Mouse (Mus musculus) midbrain, embryonic 16.5 days (tissue): ENCODE results near the gene Zmynd10. TPM values are rescaled to one million over a fixed set of nuclear protein-coding genes. Genes with fewer than 3 reads are reported as not detected.
A peak's percentile ranks its signal among the peaks of the same experiment; 100 is the strongest.

Experiments
- ATAC-seq: fragments of 200-750 bp; cut with Nextera tagmentation; 2 replicates; pipeline ENCODE4 v1.8.0; 2017; ENCODE audit warnings: moderate TSS enrichment
- H3K27ac ChIP-seq: fragments of 300-500 bp; sonication (generic); 2 replicates; pipeline ENCODE4 v1.5.1; 2014; ENCODE audit warnings: mild to moderate bottlenecking, low read length, mixed read lengths
- H3K27me3 ChIP-seq: fragments of 300-500 bp; sonication (generic); 2 replicates; pipeline ENCODE4 v1.6.1; 2014; ENCODE audit warnings: low read depth, low read length, mixed read lengths; ENCODE audit not compliant: control insufficient read depth, insufficient read depth
- H3K36me3 ChIP-seq: fragments of 300-500 bp; sonication (generic); 2 replicates; pipeline ENCODE4 v1.6.1; 2014; ENCODE audit warnings: mild to moderate bottlenecking, low read length, moderate library complexity, mixed read lengths; ENCODE audit not compliant: control insufficient read depth, insufficient read depth
- H3K4me1 ChIP-seq: fragments of 300-500 bp; sonication (generic); 2 replicates; pipeline ENCODE4 v1.6.1; 2014; ENCODE audit warnings: mild to moderate bottlenecking, low read length, mixed read lengths; ENCODE audit not compliant: control insufficient read depth, insufficient read depth
- H3K4me2 ChIP-seq: fragments of 300-500 bp; sonication (generic); 2 replicates; pipeline ENCODE4 v1.6.1; 2014; ENCODE audit warnings: mild to moderate bottlenecking, low read length, mixed read lengths
- H3K4me3 ChIP-seq: fragments of 300-500 bp; sonication (generic); 2 replicates; pipeline ENCODE4 v1.5.1; 2014; ENCODE audit warnings: low read depth, mild to moderate bottlenecking, low read length, moderate library complexity, mixed read lengths
- H3K9ac ChIP-seq: fragments of 300-500 bp; sonication (generic); 2 replicates; pipeline ENCODE4 v1.6.1; 2014; ENCODE audit warnings: low read depth, low read length, mixed read lengths
- H3K9me3 ChIP-seq: fragments of 300-500 bp; sonication (generic); replicated peaks from 2 replicates; pipeline ENCODE4 v1.6.1; 2014; ENCODE audit warnings: mild to moderate bottlenecking, low read length, mixed read lengths; ENCODE audit not compliant: control insufficient read depth, poor library complexity, severe bottlenecking
- WGBS: fragments of 180-500 bp; shearing (Covaris S2); extraction: QIAGEN DNeasy Blood & Tissue Kit; methylation state at CpG from one replicate; pipeline ENCODE4 v1.1.7; 2014; 5-methylcytosine and 5-hydroxymethylcytosine counted together
- polyA plus RNA-seq: library from polyadenylated mRNA; unstranded; fragments of >200 nt; fragmentation: Nextera tagmentation; extraction: Ambion mirVana; gene quantifications from 2 replicates; pipeline ENCODE4 v1.2.1, GENCODE M21; 2015

The Zmynd10 gene
- 3.5 and 6.1 TPM in 2 replicates for polyA plus RNA-seq

- WGBS: 3% methylated on average over 20 of the region's 20 CpGs
- Histone ChIP-seq H3K27ac (peak within 1 kb of the TSS; percentile 44), H3K9ac (peak within 1 kb of the TSS; percentile 37)
Measured at GRCm38 (mm10) chr9:107547026-107547425, at the start of gene Zmynd10. Gene Zmynd10 (plus strand): TSS chr9:107547298.

GRCm38 (mm10) chr9:107500708-107501286 is 46.3 kb upstream of the Zmynd10 start:
- WGBS: 87% methylated on average over 3 of the region's 3 CpGs
- no peak overlapping the region for H3K27ac ChIP-seq
- H3K4me1 ChIP-seq: peaks cover 11% of the 10 kb centered on the region
- no peaks in the 10 kb centered on the region for H3K27me3 ChIP-seq
- H3K36me3 ChIP-seq: 0 out of 2 replicates have a peak, but pooled peaks cover 4% of the 10 kb centered on the region
- no peak for ATAC-seq
- no peak overlapping the region for H3K9ac ChIP-seq
- H3K4me2 ChIP-seq: no peak overlapping the region
- no peaks in the 10 kb centered on the region for H3K9me3 ChIP-seq
- no peak overlapping the region for H3K4me3 ChIP-seq

More at GRCm38 (mm10) chr9:107547026-107547425, at the start of gene Zmynd10:
- Histone ChIP-seq H3K4me2 (peak within 1 kb of the TSS; percentile 56), H3K9me3 (no peaks in the 10 kb centered on the region), H3K4me1 (peaks cover 27% of the 10 kb centered on the region), H3K36me3 (peaks cover 15% of the 10 kb centered on the region; the same call in 1 of the 2 replicates), H3K27me3 (peaks cover 23% of the 10 kb centered on the region), H3K4me3 (peak within 1 kb of the TSS; percentile 10; the same call in 1 of the 2 replicates)
- ATAC-seq: peak; percentile 59; the same call in 1 of the 2 replicates

GRCm38 (mm10) chr9:107502131-107502846 is 44.8 kb upstream of the Zmynd10 start:
- no peaks in the 10 kb centered on the region for H3K27me3 ChIP-seq
- H3K4me3 ChIP-seq: no peak overlapping the region
- 0 out of 2 replicates have a peak, but pooled peaks cover 4% of the 10 kb centered on the region for H3K36me3 ChIP-seq
- 86% methylated on average over 12 of the region's 12 CpGs for WGBS
- H3K9ac ChIP-seq: no peak overlapping the region
- H3K9me3 ChIP-seq: no peaks in the 10 kb centered on the region
- H3K4me2 ChIP-seq: no peak overlapping the region
- peaks cover 15% of the 10 kb centered on the region for H3K4me1 ChIP-seq
- ATAC-seq: no peak
- H3K27ac ChIP-seq: no peak overlapping the region

- 52% methylated on average over 19 of the region's 19 CpGs for WGBS
- Histone ChIP-seq H3K4me2 (no peak overlapping the region), H3K4me1 (peaks cover 22% of the 10 kb centered on the region), H3K9ac (0 out of 2 replicates have a peak overlapping the region, but pooled peaks have one; percentile 17), H3K27me3 (no peaks in the 10 kb centered on the region), H3K9me3 (no peaks in the 10 kb centered on the region), H3K36me3 (no peaks in the 10 kb centered on the region), H3K4me3 (no peak overlapping the region), H3K27ac (peak overlapping the region; percentile 60)
- ATAC-seq: no peak
Measured at GRCm38 (mm10) chr9:107504662-107505537, 42.2 kb upstream of the Zmynd10 start.

- H3K9ac ChIP-seq: 0 out of 2 replicates have a peak overlapping the region, but pooled peaks have one; percentile 1
Measured at GRCm38 (mm10) chr9:107508266-107508665, 38.8 kb upstream of the Zmynd10 start.

GRCm38 (mm10) chr9:107510384-107511100 is 36.6 kb upstream of the Zmynd10 start:
- H3K4me3 ChIP-seq: no peak overlapping the region
- H3K27me3 ChIP-seq: no peaks in the 10 kb centered on the region
- H3K9ac ChIP-seq: no peak overlapping the region
- ATAC-seq: no peak
- no peaks in the 10 kb centered on the region for H3K9me3 ChIP-seq
- H3K27ac ChIP-seq: peak overlapping the region; percentile 47
- no peaks in the 10 kb centered on the region for H3K36me3 ChIP-seq
- H3K4me1 ChIP-seq: peaks cover 24% of the 10 kb centered on the region
- WGBS: 84% methylated on average over 14 of the region's 14 CpGs
- no peak overlapping the region for H3K4me2 ChIP-seq

More at GRCm38 (mm10) chr9:107508266-107508665, 38.8 kb upstream of the Zmynd10 start:
- Histone ChIP-seq H3K4me3 (no peak overlapping the region), H3K9me3 (no peaks in the 10 kb centered on the region), H3K4me1 (peaks cover 31% of the 10 kb centered on the region), H3K27ac (peak overlapping the region; percentile 23), H3K4me2 (no peak overlapping the region), H3K27me3 (no peaks in the 10 kb centered on the region), H3K36me3 (no peaks in the 10 kb centered on the region)
- 41% methylated on average over 10 of the region's 10 CpGs for WGBS
- peak; percentile 41; the same call in 1 of the 2 replicates for ATAC-seq

GRCm38 (mm10) chr9:107511436-107511835 is 35.7 kb upstream of the Zmynd10 start:
- 37% methylated on average over 8 of the region's 8 CpGs for WGBS
- Histone ChIP-seq H3K4me3 (no peak overlapping the region), H3K9me3 (no peaks in the 10 kb centered on the region), H3K9ac (no peak overlapping the region; the same call in 1 of the 2 replicates), H3K27ac (peak overlapping the region; percentile 50), H3K27me3 (no peaks in the 10 kb centered on the region), H3K4me2 (no peak overlapping the region), H3K36me3 (no peaks in the 10 kb centered on the region), H3K4me1 (peaks cover 24% of the 10 kb centered on the region)
- no peak for ATAC-seq

- no peak overlapping the region for H3K4me3 ChIP-seq
- no peaks in the 10 kb centered on the region for H3K9me3 ChIP-seq
- ATAC-seq: no peak
- no peaks in the 10 kb centered on the region for H3K27me3 ChIP-seq
- H3K4me2 ChIP-seq: no peak overlapping the region
- peak overlapping the region; percentile 50; the same call in 1 of the 2 replicates for H3K27ac ChIP-seq
- 47% methylated on average over 16 of the region's 16 CpGs for WGBS
- no peaks in the 10 kb centered on the region for H3K36me3 ChIP-seq
- H3K9ac ChIP-seq: no peak overlapping the region
- H3K4me1 ChIP-seq: peaks cover 20% of the 10 kb centered on the region
Measured at GRCm38 (mm10) chr9:107512326-107512725, 34.8 kb upstream of the Zmynd10 start.
